Mouse (Mus musculus): ENCODE measurements around the gene AC170998.1.
"Not testable (repeated sequence)": the region's sequence is repeated elsewhere in the genome, so short reads cannot be mapped to it uniquely, and the experiment has no call there.

AC170998.1 gene

GRCm38 (mm10) chr17:28760736-28761312 lies 34.9 kb downstream of the AC170998.1 start:
- no peak for DNase-seq

- peak; percentile 84 for DNase-seq
Measured at GRCm38 (mm10) chr17:28761871-28762270, 36.0 kb downstream of the AC170998.1 start.

DNA sequence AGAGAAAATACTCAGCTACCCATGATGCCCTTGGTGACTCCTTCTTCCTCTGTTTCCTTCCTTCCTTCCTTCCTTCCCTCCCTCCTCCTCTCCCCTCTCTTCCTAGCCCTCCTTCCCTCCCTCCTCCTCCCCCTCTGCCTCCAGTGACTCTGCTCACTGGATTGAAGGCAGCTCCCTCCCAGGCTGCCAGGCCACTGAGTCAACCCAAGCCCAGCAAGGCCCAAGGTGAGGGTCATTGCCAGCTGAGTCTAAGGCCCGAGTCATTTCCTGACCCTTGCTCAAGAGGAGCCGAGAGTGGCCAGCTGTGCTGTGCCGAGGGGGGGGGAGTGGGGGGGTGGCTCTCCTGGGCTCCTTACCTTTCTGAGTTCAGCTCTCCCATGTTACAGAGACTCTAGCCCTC lies 40.3 kb downstream of the AC170998.1 start:
- no peak for DNase-seq

DNA sequence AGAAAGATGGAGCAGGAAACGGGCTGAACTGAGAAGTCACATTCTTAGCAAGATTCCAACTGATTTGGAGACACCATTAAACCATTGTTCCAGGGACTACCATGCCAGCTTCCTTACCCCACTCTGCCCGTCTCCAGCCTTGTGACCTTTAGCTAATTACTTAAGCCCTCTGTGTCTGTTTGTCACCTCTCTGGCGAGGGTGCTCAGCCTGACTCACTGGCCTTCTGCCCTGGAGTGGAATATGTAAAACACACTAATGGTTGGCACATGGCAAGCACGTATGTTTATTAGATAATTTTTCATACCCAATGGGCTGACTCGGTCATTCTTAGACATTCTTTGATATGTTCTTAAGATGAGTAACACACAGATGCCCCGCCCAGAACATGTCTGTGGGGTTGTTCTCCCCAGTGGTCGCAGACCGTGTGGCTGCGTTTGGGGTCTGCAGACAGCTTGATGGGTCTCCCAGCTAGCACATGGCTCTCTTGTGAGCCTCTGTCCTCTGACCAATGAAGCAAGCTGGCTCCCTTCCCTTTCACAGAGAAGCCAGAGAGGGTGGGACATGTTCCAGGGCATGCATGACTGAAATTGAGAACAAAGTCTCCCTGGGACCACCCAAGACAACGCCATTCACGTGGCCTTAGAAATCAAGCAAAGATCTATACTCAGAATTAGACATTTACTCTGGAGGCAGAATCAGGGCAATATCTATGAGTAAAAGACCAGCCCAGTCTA lies 41.1 kb downstream of the AC170998.1 start:
- no peak for DNase-seq

DNA sequence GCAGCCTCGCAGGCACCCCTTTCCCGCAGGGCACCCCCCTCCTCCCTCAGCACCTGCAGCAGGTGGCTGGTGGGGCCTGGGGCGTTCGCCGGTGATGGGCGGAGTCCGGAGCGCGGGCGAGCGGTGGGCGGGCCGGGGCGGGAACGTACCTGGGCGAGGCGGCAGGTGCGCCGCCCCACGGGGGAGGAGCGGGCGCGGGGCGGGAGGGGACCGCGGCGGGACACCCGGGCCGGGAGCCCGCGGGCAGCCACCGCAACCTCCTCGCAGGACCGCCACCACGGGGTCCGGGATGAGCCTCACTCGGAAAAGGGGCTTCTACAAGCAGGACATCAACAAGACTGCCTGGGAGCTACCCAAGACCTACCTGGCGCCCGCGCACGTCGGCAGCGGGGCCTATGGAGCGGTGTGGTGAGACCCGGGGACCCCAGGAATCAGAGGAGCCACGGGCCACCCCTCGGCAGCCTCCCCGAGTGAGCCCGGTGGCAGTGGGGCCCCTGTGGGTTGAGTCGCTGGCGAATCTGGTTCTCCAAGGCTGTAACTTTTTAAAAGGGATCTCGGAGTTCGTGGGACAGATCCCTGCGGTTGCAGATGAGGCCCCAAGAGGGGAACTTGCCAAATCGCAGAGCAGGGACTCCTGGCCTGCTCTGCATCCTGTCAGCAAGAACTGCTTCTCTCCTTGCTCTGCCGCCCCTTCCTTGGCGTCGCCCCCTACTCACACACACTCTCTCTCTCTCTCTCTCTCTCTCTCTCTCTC lies 43.4 kb downstream of the AC170998.1 start, which contains the start of gene Mapk13:
Mapk13 (plus strand) TSS at position 177 of the 754 bp plus-strand sequence.
- DNase-seq, result no peak

DNA sequence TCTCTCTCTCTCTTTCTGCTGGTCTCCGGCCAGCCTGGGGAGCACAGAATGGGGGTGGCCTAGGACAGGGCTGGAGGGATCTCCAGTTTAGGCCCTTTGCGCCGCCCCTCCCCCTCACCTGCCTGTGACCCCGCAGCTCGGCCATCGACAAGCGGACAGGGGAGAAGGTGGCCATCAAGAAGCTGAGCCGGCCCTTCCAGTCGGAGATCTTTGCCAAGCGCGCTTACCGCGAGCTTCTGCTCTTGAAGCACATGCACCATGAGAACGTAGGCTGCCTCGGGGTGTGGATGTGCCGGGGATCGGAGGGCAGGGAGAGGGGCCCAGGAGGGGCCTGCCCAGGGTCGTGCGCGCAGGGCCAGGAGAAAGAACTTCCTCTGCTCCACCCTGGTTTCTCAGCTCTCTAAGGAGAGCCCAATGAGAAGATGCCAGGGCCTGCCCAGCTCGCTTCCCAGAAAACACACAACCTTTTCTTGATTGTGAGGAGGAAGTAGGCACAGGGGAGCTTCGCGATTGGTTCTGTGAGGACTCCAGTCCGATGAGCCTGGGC lies 44.1 kb downstream of the AC170998.1 start:
- DNase-seq, result no peak

DNA sequence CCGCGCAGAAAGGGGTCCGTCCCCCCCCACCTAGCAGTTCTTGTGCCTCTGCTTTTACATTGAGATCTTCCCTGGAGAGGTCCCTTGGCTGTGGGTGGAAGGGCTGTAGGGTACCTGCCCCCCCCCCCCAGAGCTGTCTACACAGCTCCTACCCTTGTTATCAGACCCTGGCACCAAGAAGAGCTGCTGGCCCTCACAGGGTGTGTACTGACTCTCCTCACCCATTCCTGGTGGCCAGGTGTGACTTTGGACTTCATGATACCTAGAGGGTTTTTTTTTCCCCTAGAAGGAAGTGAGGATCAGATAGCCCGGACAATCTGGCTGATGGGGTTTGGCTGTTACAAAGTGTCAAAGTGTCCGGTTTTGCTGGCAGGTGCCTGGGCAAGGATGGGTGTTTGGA lies 45.4 kb downstream of the AC170998.1 start:
- no peak for DNase-seq

- not testable (repeated sequence) for DNase-seq
Measured at GRCm38 (mm10) chr17:28774303-28774702, 48.4 kb downstream of the AC170998.1 start.

DNA sequence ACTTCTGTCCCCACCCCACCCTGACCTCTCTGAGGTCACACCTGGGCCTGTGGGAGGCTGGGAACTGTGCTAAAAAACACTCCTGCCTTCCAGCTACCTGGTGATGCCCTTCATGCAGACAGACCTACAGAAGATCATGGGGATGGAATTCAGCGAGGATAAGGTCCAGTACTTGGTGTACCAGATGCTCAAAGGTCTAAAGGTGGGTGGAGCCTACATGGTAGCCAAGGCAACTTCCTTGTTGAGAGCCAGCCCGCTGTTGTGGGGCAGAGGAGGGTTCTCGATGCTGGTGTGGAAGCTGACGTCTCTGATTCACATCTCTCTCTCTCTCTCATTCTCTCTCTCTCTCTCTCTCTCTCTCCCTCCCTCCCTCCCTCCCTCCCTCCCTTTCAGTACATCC lies 49.3 kb downstream of the AC170998.1 start:
- no peak for DNase-seq

All from cerebellum, adult 9-10 months (tissue).